Mouse (Mus musculus) thymus, postnatal 0 days (tissue): ENCODE measurements around the gene Nfix. TPM values are rescaled to one million over a fixed set of nuclear protein-coding genes. Genes with fewer than 3 reads are reported as not detected.
A peak's percentile ranks its signal among the peaks of the same experiment; 100 is the strongest.

Experiments used
- DNase-seq: peaks from one replicate; pipeline ENCODE4 v3.0.0-alpha.2; 2015; ENCODE audit warnings: low spot score
- polyA plus RNA-seq: library from polyadenylated mRNA; unstranded; fragments of >200 nt; fragmentation: Nextera tagmentation; extraction: Ambion mirVana; gene quantifications from 2 replicates; pipeline ENCODE4 v1.2.1, GENCODE M21; 2015

Nfix gene
- polyA plus RNA-seq = 7.2 and 11.7 TPM in 2 replicates

- DNase-seq = peak; percentile 32
These were observed at the start of gene Nfix for GRCm38 (mm10) chr8:84799999-84800831. Gene Nfix, minus strand, starts transcription at chr8:84800344.

GRCm38 (mm10) chr8:84847684-84848435 lies 47.7 kb upstream of the Nfix start:
- DNase-seq = peak; percentile 68

GRCm38 (mm10) chr8:84846722-84847572 lies 46.8 kb upstream of the Nfix start, which contains the start of gene Calr:
Gene Calr, minus strand, starts transcription at chr8:84846934.
- peak; percentile 100 for DNase-seq

GRCm38 (mm10) chr8:84846094-84846721 lies 46.1 kb upstream of the Nfix start:
- peak; percentile 9 for DNase-seq

- no peak for DNase-seq
These were observed 45.4 kb upstream of the Nfix start for GRCm38 (mm10) chr8:84845355-84846093.

GRCm38 (mm10) chr8:84844397-84845070 lies 44.4 kb upstream of the Nfix start:
- no peak for DNase-seq

GRCm38 (mm10) chr8:84841514-84841913 lies 41.4 kb upstream of the Nfix start:
- DNase-seq = no peak

GRCm38 (mm10) chr8:84840248-84840999 lies 40.3 kb upstream of the Nfix start, which contains the start of gene Rad23a:
Gene Rad23a, minus strand, starts transcription at chr8:84840665.
- peak; percentile 95 for DNase-seq

- DNase-seq = no peak
These were observed 39.7 kb upstream of the Nfix start for GRCm38 (mm10) chr8:84839875-84840247.

GRCm38 (mm10) chr8:84839411-84839810 lies 39.3 kb upstream of the Nfix start:
- no peak for DNase-seq

- no peak for DNase-seq
These were observed 38.4 kb upstream of the Nfix start for GRCm38 (mm10) chr8:84838513-84838912.

GRCm38 (mm10) chr8:84837912-84838470 lies 37.8 kb upstream of the Nfix start:
- DNase-seq = no peak

- DNase-seq = no peak
These were observed 37.2 kb upstream of the Nfix start for GRCm38 (mm10) chr8:84837149-84837911.

GRCm38 (mm10) chr8:84834866-84835855 lies 35.0 kb upstream of the Nfix start:
- DNase-seq = no peak

GRCm38 (mm10) chr8:84834002-84834865 lies 34.1 kb upstream of the Nfix start:
- no peak for DNase-seq
